Mouse (Mus musculus): ENCODE results near the gene Gpkow. TPM values are rescaled to one million over a fixed set of nuclear protein-coding genes. Genes with fewer than 3 reads are reported as not detected.
"Not testable (repeated sequence)": the region's sequence is repeated elsewhere in the genome, so short reads cannot be mapped to it uniquely, and the experiment has no call there.

Gpkow gene
- polyA plus RNA-seq, 1 experiment from 2014 or later = 27.0 TPM

DNA sequence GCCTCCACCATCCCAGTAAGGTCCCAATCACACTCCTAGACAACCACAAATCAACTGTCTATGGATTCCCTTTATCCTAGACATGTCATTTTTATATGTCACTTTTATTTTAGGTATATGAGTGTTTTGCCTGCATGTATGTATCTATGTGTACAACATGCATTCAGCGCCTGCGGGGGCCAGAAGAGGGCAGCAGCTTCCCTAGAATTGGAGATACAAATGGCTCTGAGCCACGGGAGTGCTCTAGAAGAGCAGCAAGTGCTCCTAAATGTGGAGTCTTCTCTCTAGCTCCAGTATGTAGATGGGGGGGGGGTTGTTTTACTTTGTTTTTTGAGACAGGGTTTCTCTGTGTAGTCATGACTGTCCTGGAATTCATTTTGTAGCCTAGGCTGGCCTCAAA, 56.7 kb downstream of the Gpkow start:
- not testable (repeated sequence) for ATAC-seq (replicated peaks; ENCODE audit: insufficient number of reproducible peaks, insufficient read depth, low FRiP score, low read depth); H3K9me3 ChIP-seq (replicated peaks); H3K27me3 ChIP-seq; H3K9ac ChIP-seq; H3K27ac ChIP-seq; H3K36me3 ChIP-seq; H3K4me2 ChIP-seq; H3K4me1 ChIP-seq (replicated peaks); H3K4me3 ChIP-seq
- WGBS = 18% methylated on average over 3 of the region's 3 CpGs

Other genes with a start within 250 kb of the Gpkow start
- gene Foxp3, start 123.5 kb upstream of the Gpkow start, polyA plus RNA-seq (2015; fragmentation: Nextera tagmentation; extraction: Ambion mirVana) = 0.18 TPM in 1 of 2 replicates, not detected in the other
- 1.7 and 2.0 TPM in 2 replicates for gene Ppp1r3f, start 122.8 kb upstream of the Gpkow start, polyA plus RNA-seq (2015; fragmentation: Nextera tagmentation; extraction: Ambion mirVana)
- gene Ccdc22, start 91.6 kb upstream of the Gpkow start, polyA plus RNA-seq (2015; fragmentation: Nextera tagmentation; extraction: Ambion mirVana) = 16.4 and 21.4 TPM in 2 replicates
- gene Cacna1f, start 90.0 kb upstream of the Gpkow start, polyA plus RNA-seq (2015; fragmentation: Nextera tagmentation; extraction: Ambion mirVana) = not detected in 2 replicates
- gene Syp, start 58.7 kb upstream of the Gpkow start, polyA plus RNA-seq (2015; fragmentation: Nextera tagmentation; extraction: Ambion mirVana) = 0.64 and 2.8 TPM in 2 replicates
- gene Prickle3, start 39.9 kb upstream of the Gpkow start, polyA plus RNA-seq (2015; fragmentation: Nextera tagmentation; extraction: Ambion mirVana) = 8.0 and 10.6 TPM in 2 replicates
- gene Plp2, start 25.7 kb upstream of the Gpkow start, polyA plus RNA-seq (2015; fragmentation: Nextera tagmentation; extraction: Ambion mirVana) = 129 and 145 TPM in 2 replicates
- 0.69 and 1.2 TPM in 2 replicates for gene Magix, start 15.9 kb upstream of the Gpkow start, polyA plus RNA-seq (2015; fragmentation: Nextera tagmentation; extraction: Ambion mirVana)
- 25.4 and 33.7 TPM in 2 replicates for gene Wdr45, start 17.2 kb downstream of the Gpkow start, polyA plus RNA-seq (2015; fragmentation: Nextera tagmentation; extraction: Ambion mirVana)
- gene Gm45208, start 25.1 kb downstream of the Gpkow start, polyA plus RNA-seq (2015; fragmentation: Nextera tagmentation; extraction: Ambion mirVana) = 1.2 TPM in 1 of 2 replicates, not detected in the other
- gene Praf2, start 31.3 kb downstream of the Gpkow start, polyA plus RNA-seq (2015; fragmentation: Nextera tagmentation; extraction: Ambion mirVana) = 30.5 and 39.4 TPM in 2 replicates
- 4.1 and 8.7 TPM in 2 replicates for gene Ccdc120, start 53.8 kb downstream of the Gpkow start, polyA plus RNA-seq (2015; fragmentation: Nextera tagmentation; extraction: Ambion mirVana)
- 16.6 and 21.7 TPM in 2 replicates for gene Tfe3, start 65.4 kb downstream of the Gpkow start, polyA plus RNA-seq (2015; fragmentation: Nextera tagmentation; extraction: Ambion mirVana)
- 25.9 and 31.1 TPM in 2 replicates for gene Gripap1, start 92.6 kb downstream of the Gpkow start, polyA plus RNA-seq (2015; fragmentation: Nextera tagmentation; extraction: Ambion mirVana)
- gene Kcnd1, start 125.2 kb downstream of the Gpkow start, polyA plus RNA-seq (2015; fragmentation: Nextera tagmentation; extraction: Ambion mirVana) = 0.69 and 1.0 TPM in 2 replicates
- 24.7 and 31.7 TPM in 2 replicates for gene Otud5, start 144.2 kb downstream of the Gpkow start, polyA plus RNA-seq (2015; fragmentation: Nextera tagmentation; extraction: Ambion mirVana)
- 4.5 and 6.3 TPM in 2 replicates for gene Pim2, start 181.1 kb downstream of the Gpkow start, polyA plus RNA-seq (2015; fragmentation: Nextera tagmentation; extraction: Ambion mirVana)
- gene Slc35a2, start 186.9 kb downstream of the Gpkow start, polyA plus RNA-seq (2015; fragmentation: Nextera tagmentation; extraction: Ambion mirVana) = 22.3 and 32.0 TPM in 2 replicates
- gene Pqbp1, start 202.1 kb downstream of the Gpkow start, polyA plus RNA-seq (2015; fragmentation: Nextera tagmentation; extraction: Ambion mirVana) = 72.8 and 77.9 TPM in 2 replicates
- 102 and 124 TPM in 2 replicates for gene Timm17b, start 202.2 kb downstream of the Gpkow start, polyA plus RNA-seq (2015; fragmentation: Nextera tagmentation; extraction: Ambion mirVana)
- not detected in 2 replicates for gene Gm10491, start 210.7 kb downstream of the Gpkow start, polyA plus RNA-seq (2015; fragmentation: Nextera tagmentation; extraction: Ambion mirVana)
- not detected in 2 replicates for gene Gm10490, start 212.4 kb downstream of the Gpkow start, polyA plus RNA-seq (2015; fragmentation: Nextera tagmentation; extraction: Ambion mirVana)
- 0.39 and 3.3 TPM in 2 replicates for gene Pcsk1n, start 222.7 kb downstream of the Gpkow start, polyA plus RNA-seq (2015; fragmentation: Nextera tagmentation; extraction: Ambion mirVana)
- gene Eras, start 231.5 kb downstream of the Gpkow start, polyA plus RNA-seq (2015; fragmentation: Nextera tagmentation; extraction: Ambion mirVana) = not detected in 2 replicates